Mouse (Mus musculus): Measurements from ENCODE around the gene Clock. TPM values are rescaled to one million over a fixed set of nuclear protein-coding genes. Genes with fewer than 3 reads are reported as not detected.

The Clock gene
- polyA plus RNA-seq, 1 experiment from 2014 or later, result 12.5 TPM

DNA sequence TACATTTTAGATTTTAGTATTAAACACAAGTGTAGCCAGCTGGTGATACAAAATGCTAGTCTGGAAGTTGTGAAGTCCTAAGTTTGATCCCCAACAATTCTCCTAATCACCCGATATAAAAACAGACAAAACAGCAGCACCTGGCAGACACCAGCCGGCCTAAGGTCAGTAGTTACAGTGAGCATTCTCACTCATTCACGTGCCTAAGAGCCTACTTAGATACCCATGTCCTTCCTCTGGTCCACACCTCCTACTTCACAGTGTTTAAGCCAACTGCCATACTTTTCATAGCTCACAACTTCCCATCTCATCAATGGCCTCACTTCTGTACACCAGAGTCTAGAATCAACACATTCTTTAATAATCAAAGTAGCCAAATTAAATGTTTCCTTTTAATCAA is 61.3 kb downstream of the Clock start:
- Histone ChIP-seq H3K9me3 (replicated peaks; ENCODE audit: control insufficient read depth, low read length) (no peaks in the 10 kb centered on the region), H3K9ac (ENCODE audit: low read length) (no peak overlapping the region), H3K4me3 (replicated peaks; ENCODE audit: low read length) (no peak overlapping the region), H3K36me3 (ENCODE audit: control insufficient read depth, insufficient read depth, low read length) (peaks cover 3% of the 10 kb centered on the region; the same call in 1 of the 2 replicates), H3K27ac (ENCODE audit: low read length) (no peak overlapping the region), H3K27me3 (ENCODE audit: control insufficient read depth, insufficient read depth, low read length) (no peaks in the 10 kb centered on the region), H3K4me1 (ENCODE audit: control insufficient read depth, insufficient read depth, low read length) (no peaks in the 10 kb centered on the region), H3K4me2 (ENCODE audit: low read depth, low read length) (no peak overlapping the region)
- no peak for ATAC-seq (ENCODE audit: insufficient read depth, low FRiP score)
- 72% methylated on average over 3 of the region's 3 CpGs for WGBS

DNA sequence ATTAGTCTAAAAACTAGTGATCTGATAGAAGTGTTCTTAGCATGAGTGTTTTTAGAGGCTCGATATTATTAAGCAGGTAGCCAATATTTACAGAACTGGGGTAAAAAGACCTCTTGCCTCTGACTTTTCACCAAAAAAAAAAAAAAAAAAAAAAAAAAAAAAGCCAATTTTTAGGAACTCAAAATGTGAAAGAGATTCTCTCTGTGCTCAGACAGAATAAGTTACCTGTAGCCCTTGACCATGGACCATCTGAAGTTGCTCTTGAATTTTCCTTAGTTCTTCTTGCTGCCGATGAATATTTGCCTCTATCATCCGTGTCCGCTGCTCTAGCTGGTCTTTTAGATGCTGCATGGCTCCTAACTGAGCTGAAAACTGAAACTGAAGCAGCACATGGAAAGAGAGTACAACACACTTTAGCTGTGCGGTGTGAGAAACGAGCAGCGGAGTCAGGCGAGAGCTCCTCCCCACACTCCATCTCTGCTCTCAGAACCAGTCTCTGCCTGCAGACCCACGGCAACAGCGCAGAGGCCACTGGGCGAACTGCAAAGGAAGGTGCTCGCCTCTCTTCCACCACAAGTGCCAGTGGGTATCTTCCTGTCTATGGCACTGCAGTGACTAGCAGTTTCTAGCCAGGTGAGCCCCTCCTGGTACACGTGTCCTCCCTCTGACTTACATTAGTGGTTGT is 73.3 kb downstream of the Clock start:
- peaks cover 7% of the 10 kb centered on the region for H3K36me3 ChIP-seq (ENCODE audit: control insufficient read depth, insufficient read depth, low read length)
- H3K27me3 ChIP-seq (ENCODE audit: control insufficient read depth, insufficient read depth, low read length), result no peaks in the 10 kb centered on the region
- H3K9ac ChIP-seq (ENCODE audit: low read length), result no peak overlapping the region
- H3K9me3 ChIP-seq (replicated peaks; ENCODE audit: control insufficient read depth, low read length), result no peaks in the 10 kb centered on the region
- H3K4me1 ChIP-seq (ENCODE audit: control insufficient read depth, insufficient read depth, low read length), result no peaks in the 10 kb centered on the region
- 90% methylated on average over 13 of the region's 13 CpGs for WGBS
- no peak overlapping the region for H3K4me2 ChIP-seq (ENCODE audit: low read depth, low read length)
- H3K4me3 ChIP-seq (replicated peaks; ENCODE audit: low read length), result no peak overlapping the region
- ATAC-seq (ENCODE audit: insufficient read depth, low FRiP score), result no peak
- H3K27ac ChIP-seq (ENCODE audit: low read length), result no peak overlapping the region

DNA sequence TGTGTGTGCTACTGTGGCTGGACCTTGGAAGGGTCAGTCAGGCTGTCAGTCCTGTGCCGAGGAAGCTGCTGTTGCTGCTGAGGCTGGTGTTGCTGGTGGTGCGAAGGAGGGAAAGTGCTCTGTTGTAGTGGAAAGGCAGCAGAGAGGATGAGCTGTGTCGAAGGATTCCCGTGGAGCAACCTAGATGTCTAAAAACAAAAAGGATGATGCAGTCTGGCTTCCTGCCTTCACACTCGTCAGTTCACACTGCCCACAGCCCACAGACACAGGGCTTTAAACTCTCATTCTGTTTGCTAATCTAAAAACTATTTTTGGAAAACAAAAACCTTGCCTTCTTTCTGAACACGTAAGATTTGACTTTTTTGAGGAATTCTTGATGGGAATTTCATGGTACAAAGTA is 87.9 kb downstream of the Clock start:
- H3K9ac ChIP-seq (ENCODE audit: low read length), result no peak overlapping the region
- peaks cover 4% of the 10 kb centered on the region; the same call in 1 of the 2 replicates for H3K36me3 ChIP-seq (ENCODE audit: control insufficient read depth, insufficient read depth, low read length)
- 75% methylated on average over 6 of the region's 6 CpGs for WGBS
- H3K27me3 ChIP-seq (ENCODE audit: control insufficient read depth, insufficient read depth, low read length), result no peaks in the 10 kb centered on the region
- no peak overlapping the region for H3K27ac ChIP-seq (ENCODE audit: low read length)
- no peak overlapping the region for H3K4me2 ChIP-seq (ENCODE audit: low read depth, low read length)
- no peaks in the 10 kb centered on the region for H3K9me3 ChIP-seq (replicated peaks; ENCODE audit: control insufficient read depth, low read length)
- no peak for ATAC-seq (ENCODE audit: insufficient read depth, low FRiP score)
- H3K4me3 ChIP-seq (replicated peaks; ENCODE audit: low read length), result no peak overlapping the region
- H3K4me1 ChIP-seq (ENCODE audit: control insufficient read depth, insufficient read depth, low read length), result no peaks in the 10 kb centered on the region

DNA sequence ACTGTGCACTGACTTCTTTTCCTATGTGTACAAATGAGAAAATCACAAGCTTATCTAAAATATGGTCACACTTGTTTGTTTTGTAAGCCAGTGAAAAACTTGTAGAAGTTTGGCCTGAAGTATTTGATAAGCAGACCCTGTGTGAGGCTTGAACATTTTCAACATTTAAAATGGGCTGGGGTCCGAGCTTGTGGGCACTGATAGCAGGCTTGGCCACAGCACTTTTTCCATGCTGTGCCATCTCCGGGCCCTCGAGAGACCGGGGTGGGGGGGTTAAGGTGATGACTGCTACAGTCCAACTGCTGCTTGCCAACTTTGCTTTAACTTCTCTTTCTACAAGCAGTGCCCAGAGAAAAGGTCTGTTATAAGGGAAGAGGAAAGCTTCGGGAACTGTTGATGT is 96.5 kb downstream of the Clock start:
- ATAC-seq (ENCODE audit: insufficient read depth, low FRiP score), result no peak
- H3K9ac ChIP-seq (ENCODE audit: low read length), result no peak overlapping the region
- H3K9me3 ChIP-seq (replicated peaks; ENCODE audit: control insufficient read depth, low read length), result no peaks in the 10 kb centered on the region
- no peaks in the 10 kb centered on the region for H3K27me3 ChIP-seq (ENCODE audit: control insufficient read depth, insufficient read depth, low read length)
- WGBS, result 87% methylated on average over 5 of the region's 5 CpGs
- no peak overlapping the region for H3K4me2 ChIP-seq (ENCODE audit: low read depth, low read length)
- H3K4me3 ChIP-seq (replicated peaks; ENCODE audit: low read length), result no peak overlapping the region
- H3K27ac ChIP-seq (ENCODE audit: low read length), result no peak overlapping the region
- peaks cover 14% of the 10 kb centered on the region for H3K36me3 ChIP-seq (ENCODE audit: control insufficient read depth, insufficient read depth, low read length)
- no peaks in the 10 kb centered on the region for H3K4me1 ChIP-seq (ENCODE audit: control insufficient read depth, insufficient read depth, low read length)

- Histone ChIP-seq H3K27me3 (ENCODE audit: control insufficient read depth, insufficient read depth, low read length) (no peaks in the 10 kb centered on the region), H3K4me1 (ENCODE audit: control insufficient read depth, insufficient read depth, low read length) (no peaks in the 10 kb centered on the region), H3K36me3 (ENCODE audit: control insufficient read depth, insufficient read depth, low read length) (peaks cover 21% of the 10 kb centered on the region), H3K9ac (ENCODE audit: low read length) (no peak overlapping the region), H3K27ac (ENCODE audit: low read length) (no peak overlapping the region), H3K9me3 (replicated peaks; ENCODE audit: control insufficient read depth, low read length) (no peaks in the 10 kb centered on the region), H3K4me2 (ENCODE audit: low read depth, low read length) (no peak overlapping the region), H3K4me3 (replicated peaks; ENCODE audit: low read length) (no peak overlapping the region)
- ATAC-seq (ENCODE audit: insufficient read depth, low FRiP score), result no peak
- 78% methylated on average over 2 of the region's 2 CpGs for WGBS
Measured at GRCm38 (mm10) chr5:76205886-76206285, 98.7 kb downstream of the Clock start.

- no peak for ATAC-seq (ENCODE audit: insufficient read depth, low FRiP score)
- Histone ChIP-seq H3K27ac (ENCODE audit: low read length) (no peak overlapping the region), H3K27me3 (ENCODE audit: control insufficient read depth, insufficient read depth, low read length) (no peaks in the 10 kb centered on the region), H3K36me3 (ENCODE audit: control insufficient read depth, insufficient read depth, low read length) (peaks cover 29% of the 10 kb centered on the region), H3K9ac (ENCODE audit: low read length) (no peak overlapping the region), H3K4me3 (replicated peaks; ENCODE audit: low read length) (no peak overlapping the region), H3K4me1 (ENCODE audit: control insufficient read depth, insufficient read depth, low read length) (no peaks in the 10 kb centered on the region), H3K9me3 (replicated peaks; ENCODE audit: control insufficient read depth, low read length) (no peaks in the 10 kb centered on the region), H3K4me2 (ENCODE audit: low read depth, low read length) (no peak overlapping the region)
- WGBS, result 84% methylated on average over 3 of the region's 3 CpGs
Measured at GRCm38 (mm10) chr5:76203171-76203570, 101.4 kb downstream of the Clock start.

- Histone ChIP-seq H3K27me3 (ENCODE audit: control insufficient read depth, insufficient read depth, low read length) (no peaks in the 10 kb centered on the region), H3K9ac (ENCODE audit: low read length) (no peak overlapping the region), H3K27ac (ENCODE audit: low read length) (no peak overlapping the region), H3K9me3 (replicated peaks; ENCODE audit: control insufficient read depth, low read length) (no peaks in the 10 kb centered on the region), H3K4me1 (ENCODE audit: control insufficient read depth, insufficient read depth, low read length) (no peaks in the 10 kb centered on the region), H3K4me2 (ENCODE audit: low read depth, low read length) (no peak overlapping the region), H3K36me3 (ENCODE audit: control insufficient read depth, insufficient read depth, low read length) (peaks cover 15% of the 10 kb centered on the region; the same call in 1 of the 2 replicates), H3K4me3 (replicated peaks; ENCODE audit: low read length) (no peak overlapping the region)
- WGBS, result 88% methylated on average over 13 of the region's 13 CpGs
- ATAC-seq (ENCODE audit: insufficient read depth, low FRiP score), result no peak
Measured at GRCm38 (mm10) chr5:76199346-76199745, 105.2 kb downstream of the Clock start.

- no peaks in the 10 kb centered on the region for H3K9me3 ChIP-seq (replicated peaks; ENCODE audit: control insufficient read depth, low read length)
- no peaks in the 10 kb centered on the region for H3K27me3 ChIP-seq (ENCODE audit: control insufficient read depth, insufficient read depth, low read length)
- WGBS, result 75% methylated on average over 6 of the region's 6 CpGs
- H3K4me1 ChIP-seq (ENCODE audit: control insufficient read depth, insufficient read depth, low read length), result peaks cover 2% of the 10 kb centered on the region; the same call in 1 of the 2 replicates
- no peak overlapping the region for H3K4me2 ChIP-seq (ENCODE audit: low read depth, low read length)
- H3K36me3 ChIP-seq (ENCODE audit: control insufficient read depth, insufficient read depth, low read length), result peaks cover 3% of the 10 kb centered on the region; the same call in 1 of the 2 replicates
- no peak overlapping the region for H3K9ac ChIP-seq (ENCODE audit: low read length)
- H3K27ac ChIP-seq (ENCODE audit: low read length), result no peak overlapping the region
- no peak overlapping the region for H3K4me3 ChIP-seq (replicated peaks; ENCODE audit: low read length)
- ATAC-seq (ENCODE audit: insufficient read depth, low FRiP score), result no peak
Measured at GRCm38 (mm10) chr5:76194377-76194945, 110.1 kb downstream of the Clock start.

DNA sequence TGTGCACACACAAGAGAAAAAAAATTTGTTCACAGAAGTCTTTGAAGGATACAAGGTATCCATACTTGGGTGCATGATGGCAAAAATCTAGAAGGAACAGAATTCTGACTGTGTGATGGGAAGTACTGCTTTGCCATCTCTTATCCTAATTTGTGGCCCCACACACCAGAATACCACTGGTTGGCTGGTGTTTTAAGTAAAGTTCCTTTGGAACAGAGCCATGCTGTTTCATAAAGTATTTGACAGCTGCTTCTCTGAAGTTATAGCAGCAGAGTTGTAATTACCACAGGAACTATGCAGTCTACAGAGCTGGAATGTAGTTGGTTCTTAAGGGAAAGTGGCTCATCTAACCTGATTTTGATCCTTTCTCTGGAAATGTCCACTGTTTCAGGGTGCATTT is 111.5 kb downstream of the Clock start:
- no peak overlapping the region for H3K9ac ChIP-seq (ENCODE audit: low read length)
- H3K9me3 ChIP-seq (replicated peaks; ENCODE audit: control insufficient read depth, low read length), result no peaks in the 10 kb centered on the region
- no peak overlapping the region for H3K27ac ChIP-seq (ENCODE audit: low read length)
- no peak for ATAC-seq (ENCODE audit: insufficient read depth, low FRiP score)
- no peak overlapping the region for H3K4me2 ChIP-seq (ENCODE audit: low read depth, low read length)
- H3K4me3 ChIP-seq (replicated peaks; ENCODE audit: low read length), result no peak overlapping the region
- H3K27me3 ChIP-seq (ENCODE audit: control insufficient read depth, insufficient read depth, low read length), result no peaks in the 10 kb centered on the region
- H3K4me1 ChIP-seq (ENCODE audit: control insufficient read depth, insufficient read depth, low read length), result peaks cover 2% of the 10 kb centered on the region; the same call in 1 of the 2 replicates
- H3K36me3 ChIP-seq (ENCODE audit: control insufficient read depth, insufficient read depth, low read length), result no peaks in the 10 kb centered on the region

All from stomach, embryonic 16.5 days (tissue).